Mouse (Mus musculus) kidney, adult 2 months (tissue): ENCODE results near the gene Ccl11. TPM values are rescaled to one million over a fixed set of nuclear protein-coding genes. Genes with fewer than 3 reads are reported as not detected.

Source experiments
- DNase-seq: peaks from one replicate; pipeline ENCODE4 v3.0.0; 2021
- H3K27ac ChIP-seq: fragments of 200-500 bp; 2 replicates; pipeline ENCODE4 v1.5.1; 2012; ENCODE audit warnings: low read depth, low read length, control low read depth, inconsistent platforms; ENCODE audit not compliant: insufficient read depth
- H3K27me3 ChIP-seq: fragments of 200-500 bp; replicated peaks from 2 replicates; pipeline ENCODE4 v1.6.1; 2012; ENCODE audit warnings: mild to moderate bottlenecking, moderate library complexity, low read length, inconsistent platforms; ENCODE audit not compliant: control insufficient read depth, insufficient read depth
- H3K36me3 ChIP-seq: fragments of 200-500 bp; 2 replicates; pipeline ENCODE4 v1.6.1; 2012; ENCODE audit warnings: mild to moderate bottlenecking, moderate library complexity, low read length, inconsistent platforms; ENCODE audit not compliant: control insufficient read depth, insufficient read depth
- H3K4me1 ChIP-seq: fragments of 200-500 bp; 2 replicates; pipeline ENCODE4 v1.6.1; 2011; ENCODE audit warnings: low read length; ENCODE audit not compliant: control insufficient read depth, insufficient read depth
- H3K4me3 ChIP-seq: fragments of 200-500 bp; 2 replicates; pipeline ENCODE4 v1.5.1; 2011; ENCODE audit warnings: mild to moderate bottlenecking, low read depth, low read length, control low read depth; ENCODE audit not compliant: insufficient read depth
- CTCF ChIP-seq: fragments of 200-500 bp; conservative IDR thresholded peaks from 2 replicates; pipeline ENCODE4 v1.5.1; 2011; ENCODE audit warnings: low read depth, mild to moderate bottlenecking, control low read depth, low read length, moderate library complexity, mixed read lengths; ENCODE audit not compliant: insufficient read depth, insufficient read length
- POLR2A ChIP-seq: fragments of 200-500 bp; IDR thresholded peaks from one replicate; pipeline ENCODE4 v1.6.1; 2011; ENCODE audit warnings: low read depth, low read length, control low read depth
- WGBS: fragments of 180-500 bp; shearing (Covaris S2); methylation state at CpG from one replicate; pipeline ENCODE4 v1.1.7; 2018; 5-methylcytosine and 5-hydroxymethylcytosine counted together
- polyA plus RNA-seq: library from polyadenylated mRNA; depleted of rRNA; stranded (reverse); fragments of >200 nt; gene quantifications from 2 replicates; pipeline ENCODE4 v1.2.3, GENCODE M21; 2012; rRNA removed

The Ccl11 gene
- polyA plus RNA-seq, result 2.3 and 2.4 TPM in 2 replicates

DNA sequence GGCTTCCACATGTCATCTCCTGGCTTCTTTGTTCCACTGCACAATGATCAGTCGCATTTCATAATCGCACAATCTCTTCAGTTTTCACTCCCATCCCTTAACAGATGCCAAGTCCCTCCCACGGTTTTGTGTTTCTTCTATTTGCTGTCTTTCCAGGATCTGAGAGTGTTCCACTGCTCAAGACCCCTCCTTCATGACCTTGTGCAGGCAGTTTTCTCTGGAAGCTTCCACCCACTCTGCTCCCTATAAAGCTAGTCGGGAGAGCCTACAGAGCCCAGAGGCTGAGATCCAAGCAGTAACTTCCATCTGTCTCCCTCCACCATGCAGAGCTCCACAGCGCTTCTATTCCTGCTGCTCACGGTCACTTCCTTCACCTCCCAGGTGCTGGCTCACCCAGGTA lies at the start of gene Ccl11:
Gene Ccl11, plus strand, starts transcription at position 178 of the 400 bp plus-strand sequence.
- Histone ChIP-seq H3K36me3 (no peaks in the 10 kb centered on the region), H3K4me1 (no peaks in the 10 kb centered on the region), H3K4me3 (no peak within 1 kb of the TSS), H3K27me3 (no peaks in the 10 kb centered on the region), H3K27ac (no peak within 1 kb of the TSS)
- DNase-seq, result no peak
- TF ChIP-seq POLR2A (no peak), CTCF (no peak)
- 56% methylated on average over 6 of the region's 6 CpGs for WGBS

DNA sequence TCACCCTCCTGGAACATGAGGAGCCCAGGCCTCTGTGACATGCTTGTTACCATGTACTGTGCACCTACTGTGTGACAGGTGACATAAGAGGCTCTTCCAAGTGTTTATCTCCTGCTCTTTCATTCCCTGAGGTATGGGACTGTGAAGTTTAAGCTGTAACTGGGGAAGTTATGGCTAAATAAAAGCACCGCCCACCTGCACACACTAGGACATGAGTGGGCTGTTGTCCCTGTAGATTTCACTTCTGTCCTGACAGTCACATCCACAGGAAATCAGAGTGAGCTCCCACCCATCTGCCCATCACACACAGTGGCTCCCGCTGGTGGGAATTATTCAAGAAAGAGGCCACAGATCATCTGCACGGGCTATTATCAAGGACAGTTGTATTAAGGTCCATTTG lies 47.5 kb upstream of the Ccl11 start:
- TF ChIP-seq POLR2A, result no peak
- TF ChIP-seq CTCF, result no peak
- no peak for DNase-seq
- 97% methylated on average over 3 of the region's 3 CpGs for WGBS
- Histone ChIP-seq H3K4me1 (no peaks in the 10 kb centered on the region), H3K4me3 (no peak overlapping the region), H3K27me3 (no peaks in the 10 kb centered on the region), H3K27ac (no peak overlapping the region), H3K36me3 (no peaks in the 10 kb centered on the region)

DNA sequence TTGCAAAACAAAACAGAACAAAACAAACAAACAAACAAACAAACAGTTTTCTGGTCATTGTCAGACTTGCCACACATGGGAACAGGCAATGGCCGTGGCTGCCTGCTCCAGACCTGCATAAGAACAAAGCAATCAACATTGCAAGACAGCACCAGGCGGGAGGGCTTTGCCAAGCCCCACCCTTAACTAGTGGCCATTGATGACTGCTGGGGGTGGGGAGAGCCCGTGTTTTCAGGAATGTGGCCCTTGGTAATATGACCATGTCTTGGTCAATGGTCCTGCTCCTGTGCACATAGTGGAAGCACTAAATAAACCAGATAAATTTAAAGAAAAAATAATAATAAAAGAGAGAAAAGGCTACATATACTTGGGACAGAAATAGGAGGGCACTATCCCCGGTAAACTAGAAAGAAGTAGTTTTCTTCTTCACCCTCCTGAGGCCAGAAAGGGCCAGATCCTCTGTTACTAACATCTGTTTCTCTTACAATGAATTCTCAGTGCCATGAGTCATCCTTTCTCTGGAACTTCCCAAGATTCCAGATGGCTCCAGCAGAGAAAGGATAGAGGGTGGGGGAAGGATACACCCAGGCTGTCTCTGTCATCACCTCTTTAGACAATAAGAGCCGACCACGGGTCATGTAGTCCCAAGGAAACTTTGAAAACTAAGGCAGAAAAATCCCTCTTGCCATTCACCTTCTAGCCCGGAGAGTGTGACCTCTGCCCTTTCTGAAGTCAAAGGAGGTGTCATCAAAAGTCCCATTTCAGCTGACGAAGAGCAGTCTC lies 46.0 kb upstream of the Ccl11 start:
- no peak for DNase-seq
- H3K27me3 ChIP-seq, result no peaks in the 10 kb centered on the region

DNA sequence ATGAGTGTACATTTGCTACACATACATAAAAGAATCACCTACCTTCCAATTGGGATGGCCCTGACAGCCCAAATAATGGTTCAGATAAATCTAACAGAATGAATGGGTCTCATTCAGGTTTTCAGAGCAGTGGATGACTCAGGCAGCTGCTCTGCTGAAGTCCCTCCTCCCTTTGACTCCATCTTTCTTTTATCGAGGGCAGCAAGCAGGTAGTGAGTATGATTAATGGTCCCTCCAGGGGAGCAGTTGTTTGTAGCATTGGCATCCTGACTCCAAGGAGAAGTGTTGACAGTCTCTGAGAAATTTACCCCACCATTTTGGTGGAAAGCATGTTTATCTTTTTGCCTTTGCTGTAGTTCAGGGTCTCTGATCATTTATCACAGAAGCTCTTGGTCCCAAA lies 43.9 kb upstream of the Ccl11 start:
- TF ChIP-seq CTCF (no peak), POLR2A (no peak)
- DNase-seq, result no peak
- no peaks in the 10 kb centered on the region for H3K4me1 ChIP-seq
- H3K27me3 ChIP-seq, result no peaks in the 10 kb centered on the region
- no peaks in the 10 kb centered on the region for H3K36me3 ChIP-seq
- WGBS, result 30% methylated on average over 1 of the region's 1 CpGs
- H3K4me3 ChIP-seq, result no peak overlapping the region
- no peak overlapping the region for H3K27ac ChIP-seq

More for the DNA sequence above, 46.0 kb upstream of the Ccl11 start:
- TF ChIP-seq POLR2A, result no peak
- no peak for TF ChIP-seq CTCF
- Histone ChIP-seq H3K36me3 (no peaks in the 10 kb centered on the region), H3K4me3 (no peak overlapping the region), H3K4me1 (no peaks in the 10 kb centered on the region), H3K27ac (no peak overlapping the region)
- WGBS, result 65% methylated on average over 8 of the region's 8 CpGs

DNA sequence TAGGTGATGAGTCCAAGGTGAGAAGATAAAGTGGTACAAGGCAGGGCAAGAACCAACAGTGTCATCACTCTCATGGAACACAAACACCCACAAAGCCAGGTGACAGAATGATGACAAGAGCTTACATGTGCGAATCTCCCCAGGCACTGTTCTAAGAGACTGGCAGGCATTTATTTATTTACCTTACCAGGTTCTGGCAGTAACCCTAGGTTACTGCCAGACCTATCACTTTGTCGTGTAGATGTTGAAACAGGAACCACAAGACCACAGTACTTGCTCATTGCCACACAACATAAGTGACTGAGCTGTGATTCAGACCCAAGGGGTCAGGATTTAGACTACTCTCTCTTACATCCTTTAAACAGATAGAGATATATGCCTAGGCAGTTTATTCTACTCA lies 42.6 kb upstream of the Ccl11 start:
- Histone ChIP-seq H3K4me1 (no peaks in the 10 kb centered on the region), H3K27ac (no peak overlapping the region), H3K4me3 (no peak overlapping the region), H3K27me3 (no peaks in the 10 kb centered on the region), H3K36me3 (no peaks in the 10 kb centered on the region)
- DNase-seq, result no peak
- no peak for TF ChIP-seq POLR2A
- 59% methylated on average over 2 of the region's 2 CpGs for WGBS

DNA sequence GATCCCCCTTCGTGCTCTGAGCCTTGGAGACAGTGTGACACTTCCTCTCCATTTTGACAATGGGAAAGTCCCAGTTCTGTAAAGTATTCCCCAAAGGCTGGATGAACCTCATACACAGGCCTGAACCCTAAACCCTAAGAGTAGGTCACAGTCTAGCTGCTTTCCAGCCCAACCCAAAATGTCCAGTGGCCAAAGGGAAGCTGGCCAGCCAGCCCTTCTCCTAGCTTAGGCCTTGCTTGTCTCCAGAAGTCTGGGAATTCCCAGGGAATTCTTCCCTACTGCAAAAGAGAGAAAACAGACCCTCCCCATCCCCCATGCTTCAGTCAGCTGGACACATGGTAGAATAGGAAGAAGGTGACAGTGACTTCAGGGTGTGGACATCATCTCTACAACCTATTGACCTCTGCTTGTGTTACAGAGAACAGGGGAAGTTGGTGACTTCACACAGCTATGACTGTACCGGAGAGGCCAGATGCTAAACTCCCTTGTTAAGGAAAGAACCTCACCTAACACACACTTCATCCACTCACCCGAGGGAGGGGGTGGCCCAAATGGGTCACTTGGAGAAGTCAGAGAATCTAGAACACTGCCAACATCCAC lies 41.3 kb upstream of the Ccl11 start:
- Histone ChIP-seq H3K27me3 (no peaks in the 10 kb centered on the region), H3K27ac (no peak overlapping the region), H3K4me1 (no peaks in the 10 kb centered on the region), H3K4me3 (no peak overlapping the region), H3K36me3 (no peaks in the 10 kb centered on the region)
- 58% methylated on average over 3 of the region's 3 CpGs for WGBS
- DNase-seq, result no peak
- TF ChIP-seq POLR2A (no peak), CTCF (no peak)

DNA sequence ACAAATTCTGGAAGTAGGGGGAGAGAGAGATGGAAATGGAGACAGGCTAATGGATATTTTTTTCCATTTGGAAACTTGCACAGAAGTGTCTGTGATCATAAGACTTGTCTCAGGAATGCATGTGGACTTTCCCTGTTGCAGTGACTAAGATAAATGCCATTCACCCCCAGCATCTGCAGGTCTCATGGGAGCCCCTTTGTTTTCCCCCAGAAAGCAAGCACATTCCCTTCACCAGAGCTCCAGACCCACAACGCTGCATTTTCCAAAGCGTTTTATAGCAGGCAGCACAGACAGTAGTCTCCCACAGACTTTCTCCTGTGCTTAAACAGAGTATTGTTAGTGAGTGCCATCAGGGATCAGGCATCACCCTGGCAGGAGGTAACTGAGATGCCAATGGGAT lies 38.2 kb upstream of the Ccl11 start:
- Histone ChIP-seq H3K36me3 (no peaks in the 10 kb centered on the region), H3K27me3 (no peaks in the 10 kb centered on the region), H3K4me3 (no peak overlapping the region), H3K4me1 (no peaks in the 10 kb centered on the region), H3K27ac (no peak overlapping the region)
- WGBS, result 49% methylated on average over 2 of the region's 2 CpGs
- DNase-seq, result no peak
- no peak for TF ChIP-seq CTCF
- no peak for TF ChIP-seq POLR2A
